Mouse (Mus musculus) T-cell, adult 2 months (primary cell): ENCODE measurements around the gene Ccnjl.
A peak's percentile ranks its signal among the peaks of the same experiment; 100 is the strongest.

Experiments used
- DNase-seq: peaks from one replicate; pipeline ENCODE4 v3.0.0; 2022; ENCODE audit warnings: low spot score

Ccnjl gene

DNA sequence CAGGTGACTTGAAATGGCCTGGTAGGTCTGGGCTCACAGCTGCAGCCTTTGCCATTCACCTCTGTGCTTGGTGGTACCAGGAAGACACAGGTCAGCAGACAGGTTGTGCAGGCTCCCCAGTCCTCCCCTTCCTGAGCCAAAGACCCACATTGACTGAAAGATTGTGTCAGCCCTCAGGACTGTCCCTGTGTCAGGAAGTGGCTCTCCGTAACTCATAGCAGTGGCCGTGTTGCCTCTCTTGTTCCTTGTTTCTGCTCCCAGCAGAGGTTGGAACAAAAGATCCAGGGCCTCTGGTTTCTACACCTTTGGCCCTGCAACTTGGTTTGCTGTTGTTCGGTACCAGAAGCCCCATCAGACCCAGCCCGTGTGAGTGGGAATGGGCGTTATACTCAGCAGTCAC lies 40.6 kb downstream of the Ccnjl start:
- no peak for DNase-seq

DNA sequence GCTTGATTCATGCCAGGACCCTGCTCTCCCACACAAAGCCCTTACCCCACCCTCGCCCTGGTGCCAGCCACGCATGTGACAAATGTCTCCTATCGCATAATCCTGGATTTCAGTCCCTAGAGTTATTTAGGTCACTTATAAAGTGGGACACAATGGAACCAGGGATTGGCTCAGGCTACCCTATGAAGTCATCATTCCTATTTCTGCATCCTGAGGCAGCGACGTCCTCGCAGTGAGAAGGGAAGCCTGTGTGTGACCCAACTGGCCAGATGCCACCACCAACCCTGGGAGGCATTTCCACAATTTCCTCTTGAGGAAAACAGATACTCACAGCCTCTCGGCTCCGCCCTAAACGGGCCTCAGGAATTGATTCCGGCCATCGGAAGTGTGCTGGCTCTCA lies 41.0 kb downstream of the Ccnjl start:
- DNase-seq = no peak

DNA sequence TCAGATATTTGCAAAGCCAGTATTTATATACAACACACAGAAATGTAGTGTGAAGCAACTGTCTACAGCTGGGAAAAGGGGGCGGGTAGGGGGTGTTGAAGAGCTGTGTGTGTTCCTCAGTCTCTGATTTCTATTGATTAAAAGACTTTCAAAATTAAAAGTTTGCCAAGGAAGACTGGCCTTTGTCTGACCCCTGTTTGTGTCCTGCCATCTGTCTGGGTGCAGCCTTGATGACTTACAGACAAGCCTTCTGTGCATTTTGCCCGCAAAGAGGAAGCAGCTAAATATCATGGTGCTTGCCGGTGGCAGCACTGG lies 46.4 kb downstream of the Ccnjl start:
- DNase-seq = no peak

DNA sequence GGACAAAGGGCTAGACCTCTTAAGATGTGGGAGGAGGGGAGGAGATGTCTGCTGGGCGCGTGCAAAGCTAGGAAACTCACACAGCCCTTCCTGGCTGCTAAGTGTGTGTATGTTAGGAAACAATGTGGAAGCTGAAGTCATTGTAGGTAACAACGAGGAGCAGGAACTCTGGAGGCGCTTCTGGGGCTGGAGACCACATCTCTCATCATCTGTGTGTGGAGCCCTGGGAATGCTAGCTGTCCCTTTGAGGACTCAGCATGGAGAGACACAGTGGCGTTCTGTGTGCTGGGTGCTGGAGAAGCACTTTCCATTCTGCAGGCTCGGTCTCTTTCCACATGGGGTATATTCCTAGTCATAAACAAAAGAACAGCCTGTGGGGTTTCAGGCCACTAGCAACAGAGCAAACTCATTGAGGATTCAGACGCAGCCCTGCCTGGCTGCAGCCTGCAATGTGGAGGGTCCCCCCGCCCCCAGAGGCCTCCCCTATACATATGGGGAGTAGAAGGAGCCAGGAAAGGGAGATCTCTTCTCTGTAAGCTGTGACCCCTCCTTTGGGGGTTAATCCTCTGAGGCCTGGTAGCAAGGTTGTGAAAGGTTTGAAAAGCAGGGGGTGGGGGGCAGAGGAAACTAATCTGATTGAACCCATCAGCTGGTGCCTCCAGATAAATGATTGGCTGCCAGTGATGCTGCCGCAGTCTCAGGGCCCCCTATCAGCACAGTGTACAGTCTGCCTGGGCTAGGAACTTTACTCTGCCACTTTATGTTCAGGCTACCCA lies 47.0 kb downstream of the Ccnjl start:
- DNase-seq = no peak

DNA sequence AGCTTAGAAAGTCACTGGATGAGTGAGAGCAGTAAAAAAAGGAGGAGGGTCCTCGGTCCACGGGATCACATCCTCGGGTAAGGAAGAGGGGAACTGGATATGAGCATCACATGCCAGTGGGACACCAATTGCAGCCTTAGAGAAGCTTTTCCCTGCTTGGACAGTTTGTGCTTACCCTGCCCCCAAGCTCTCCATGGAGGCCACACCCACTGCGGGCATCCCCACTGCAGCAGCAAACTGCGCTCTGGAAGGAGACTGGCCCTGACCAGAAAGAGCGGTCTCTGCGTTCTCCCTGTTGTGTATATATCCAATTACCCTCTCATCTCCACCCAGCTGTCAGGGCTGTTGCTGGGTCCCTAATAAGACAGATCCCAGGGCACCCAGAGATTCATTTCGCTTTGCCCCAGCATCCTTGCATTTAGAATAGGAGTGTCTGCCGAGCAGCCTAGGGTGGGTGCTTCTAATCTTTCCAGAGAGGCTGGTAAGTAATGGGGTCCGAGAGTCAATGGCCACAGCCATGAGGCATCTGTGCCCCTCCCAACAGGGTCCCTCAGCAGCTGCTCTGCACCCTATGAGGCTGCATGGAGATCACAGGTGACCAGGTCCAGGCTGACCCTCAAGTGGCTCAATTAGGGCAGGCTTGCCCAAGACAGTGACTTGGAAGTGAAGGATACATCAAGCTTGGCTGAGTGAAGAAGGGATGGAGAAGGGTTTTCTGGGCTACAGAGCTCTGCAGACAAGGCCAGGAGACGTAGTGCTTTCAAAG lies 49.3 kb downstream of the Ccnjl start:
- DNase-seq = no peak

DNA sequence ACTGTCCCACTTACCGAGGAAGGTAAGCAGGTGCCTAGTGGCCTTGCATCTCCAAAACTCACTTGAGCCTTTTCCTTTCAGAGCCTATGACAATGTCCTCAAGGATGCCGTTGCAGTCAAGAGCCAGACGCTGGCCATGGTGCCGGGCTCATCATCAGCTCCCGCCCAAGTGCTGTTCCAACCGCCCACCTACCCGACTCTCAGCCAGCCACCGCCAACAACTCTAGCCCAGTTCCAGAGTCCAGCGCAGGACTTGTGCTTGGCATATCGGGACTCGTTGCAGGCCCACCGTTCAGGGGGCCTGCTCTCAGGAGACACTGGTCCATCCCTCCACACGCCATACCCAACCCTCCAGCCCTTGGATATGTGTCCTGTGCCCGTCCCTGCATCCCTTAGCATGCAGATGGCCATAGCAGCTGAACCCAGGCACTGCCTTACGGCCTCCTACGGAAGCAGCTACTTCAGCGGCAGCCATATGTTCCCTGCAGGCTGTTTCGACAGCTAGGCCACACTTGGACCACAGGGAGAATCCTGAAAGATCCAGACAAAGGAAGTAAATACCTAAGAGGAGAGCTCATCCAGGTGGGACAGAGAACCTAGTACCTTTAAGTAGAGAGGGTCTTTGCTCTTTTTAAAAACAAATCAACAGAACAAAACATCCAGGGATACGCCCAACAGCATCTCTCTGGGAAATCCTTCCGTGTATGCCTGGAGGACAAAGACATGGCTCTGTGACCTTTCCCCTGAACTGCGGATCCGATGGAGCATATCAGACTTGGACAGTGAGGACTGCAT lies 56.8 kb downstream of the Ccnjl start:
- no peak for DNase-seq

DNA sequence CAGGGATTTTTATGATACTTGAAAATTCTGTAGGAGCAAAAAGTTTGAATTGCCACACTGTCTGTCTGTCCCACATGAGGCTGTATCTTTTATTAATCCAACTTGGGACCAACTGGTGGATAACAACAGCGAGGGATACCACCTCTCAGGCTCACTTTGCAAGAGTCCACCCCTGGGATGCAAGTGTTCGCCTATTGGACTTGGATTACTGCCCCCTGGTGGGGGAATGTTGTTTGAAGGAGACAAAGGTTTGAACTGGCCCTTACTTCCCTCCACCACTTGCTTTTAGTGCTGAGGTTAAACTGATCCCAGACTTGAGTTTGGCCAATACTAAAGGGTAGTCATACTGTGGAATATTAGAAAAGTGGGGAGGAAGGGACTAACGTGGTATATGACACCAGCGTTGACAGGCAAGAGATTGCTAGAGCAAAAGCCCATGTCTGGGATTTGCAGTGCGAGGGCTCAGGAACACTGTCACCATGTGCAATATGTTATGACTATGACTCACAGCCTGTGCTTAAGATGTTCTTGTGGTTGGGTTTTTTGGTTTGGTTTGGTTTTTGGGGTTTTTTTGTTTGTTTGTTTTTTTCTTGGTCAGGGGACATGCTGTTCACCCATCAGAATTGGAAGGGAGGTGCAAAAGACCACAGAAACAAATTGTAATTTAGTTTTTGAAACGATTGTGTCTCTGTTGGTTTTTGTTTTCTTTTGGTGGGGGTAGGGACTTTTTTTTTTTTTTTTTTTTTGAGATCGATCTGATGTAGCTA lies 57.9 kb downstream of the Ccnjl start, which contains the start of gene 4933415A04Rik:
Gene 4933415A04Rik (plus strand): TSS at position 717 of the 767 bp plus-strand sequence.
- peak; percentile 35 for DNase-seq

DNA sequence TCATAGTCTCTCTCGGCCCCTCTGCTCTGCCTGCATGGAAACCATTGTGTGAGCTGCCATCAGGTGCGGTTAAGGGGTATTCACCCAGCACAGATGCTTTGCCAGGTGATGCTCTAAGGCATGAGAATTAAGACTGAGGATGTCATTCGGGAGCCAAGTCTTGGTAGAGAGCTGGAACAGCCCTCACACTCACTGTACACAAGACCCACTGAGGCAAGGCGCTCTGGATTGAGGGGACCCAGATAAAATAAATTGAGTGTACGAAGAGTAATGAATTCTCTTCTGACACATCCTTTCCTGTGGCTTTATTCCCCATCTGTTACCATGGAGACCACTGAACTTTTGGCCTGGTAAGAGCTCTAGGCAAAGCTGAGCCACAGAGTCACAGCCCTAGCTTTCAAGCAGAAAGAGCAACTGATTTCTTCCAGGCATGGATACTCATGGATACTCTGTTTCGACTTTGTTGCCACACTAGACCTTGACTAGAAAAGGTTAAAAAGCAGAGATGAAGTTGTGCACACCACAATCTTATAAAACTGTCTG lies 61.0 kb downstream of the Ccnjl start:
- DNase-seq = no peak

DNA sequence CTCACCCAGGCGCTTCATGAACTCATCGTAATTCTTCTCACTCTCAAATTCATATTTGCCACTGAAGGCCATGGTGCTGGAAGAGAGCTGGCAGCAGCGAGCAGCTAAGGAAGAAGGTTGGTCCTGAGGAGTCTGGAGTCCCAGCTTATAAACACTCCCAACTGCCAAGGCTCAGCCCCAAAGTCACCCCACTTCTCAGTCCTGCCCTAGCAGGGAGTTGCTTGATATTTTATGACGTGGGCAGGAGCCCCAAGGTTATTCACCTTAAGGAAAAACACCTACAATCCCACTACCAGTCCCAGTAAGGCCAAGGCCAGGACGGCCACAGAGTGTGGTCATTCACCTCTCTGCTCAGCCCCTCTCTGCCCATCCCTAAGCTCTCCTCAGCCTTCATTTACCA lies 72.9 kb downstream of the Ccnjl start, which contains the start of gene Fabp6:
Gene Fabp6 (minus strand): TSS at position 101 of the 400 bp plus-strand sequence.
- DNase-seq = no peak

DNA sequence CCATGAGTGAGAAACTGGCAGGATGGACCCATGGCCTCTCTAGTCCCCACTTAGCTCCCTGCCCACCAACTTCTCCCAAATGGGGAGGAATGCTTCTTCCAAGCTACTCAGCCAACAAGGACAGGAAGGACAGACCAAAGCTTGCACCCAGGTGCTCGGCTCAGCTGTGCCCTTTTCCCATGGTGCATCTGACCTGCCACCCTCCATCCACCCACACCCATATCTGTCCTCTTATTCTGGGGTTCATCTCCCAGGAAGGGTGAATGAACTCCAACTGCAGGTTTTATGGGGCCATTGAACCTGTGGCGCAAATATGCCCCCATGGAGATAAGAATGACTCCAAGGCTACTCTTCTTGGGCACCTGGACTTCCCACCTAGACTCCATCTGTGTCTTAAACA lies 75.6 kb downstream of the Ccnjl start:
- DNase-seq = no peak

DNA sequence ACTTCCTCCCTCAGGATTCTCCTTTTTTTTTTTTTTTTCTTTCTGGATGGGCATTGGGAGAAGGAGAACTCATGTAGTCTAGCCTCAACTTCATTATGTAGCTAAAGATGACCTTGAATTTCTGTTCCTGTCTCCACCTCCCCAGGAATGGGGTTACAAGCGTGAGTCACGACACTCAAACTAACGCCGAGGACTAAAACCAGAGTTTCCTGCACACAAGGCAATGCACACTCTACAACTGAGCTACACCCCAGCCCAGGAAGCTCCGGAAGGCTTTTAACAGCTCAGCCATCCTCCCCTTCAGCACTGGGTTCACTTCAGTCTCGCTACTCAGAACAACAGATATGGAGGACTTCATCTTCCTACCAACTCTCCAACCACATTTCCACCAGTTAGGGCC lies 76.3 kb downstream of the Ccnjl start:
- DNase-seq = no peak

DNA sequence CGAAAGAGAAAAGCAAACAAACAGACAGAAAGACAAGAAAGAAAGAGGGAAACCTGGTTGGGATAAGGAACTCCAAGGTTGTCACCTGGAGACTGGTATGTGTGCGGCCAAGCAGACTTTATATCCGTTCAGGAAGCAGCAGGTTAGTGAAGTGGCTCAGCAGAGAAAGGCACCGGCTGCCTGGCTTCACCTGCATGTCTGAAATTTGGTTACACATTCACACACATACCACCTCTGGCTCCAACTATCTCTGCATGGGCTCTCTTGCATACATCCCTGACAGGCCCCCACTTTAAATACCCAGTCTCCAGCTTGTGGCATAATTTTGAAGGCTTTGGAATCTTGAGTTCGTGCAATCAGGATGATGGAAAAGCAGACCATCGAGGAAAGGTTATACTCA lies 77.3 kb downstream of the Ccnjl start:
- DNase-seq = no peak

DNA sequence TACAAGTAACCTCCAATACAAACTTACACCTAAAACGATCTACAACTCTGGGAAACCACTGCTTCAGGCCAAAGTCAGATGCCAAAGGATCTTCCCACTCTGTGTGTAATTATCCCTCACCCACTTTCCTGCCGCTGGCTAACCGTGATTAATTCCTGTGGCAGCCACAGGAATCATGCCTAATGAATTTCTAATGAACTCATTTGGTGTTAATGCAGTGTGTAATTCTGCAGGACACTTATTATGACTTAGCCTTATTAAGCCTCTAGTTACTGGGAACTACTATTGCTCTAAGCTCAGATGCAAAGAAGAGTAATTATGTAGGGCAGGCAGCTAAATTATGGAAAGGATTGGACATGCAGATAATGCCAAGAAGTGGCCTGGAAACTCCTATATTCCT lies 79.9 kb downstream of the Ccnjl start:
- DNase-seq = no peak

DNA sequence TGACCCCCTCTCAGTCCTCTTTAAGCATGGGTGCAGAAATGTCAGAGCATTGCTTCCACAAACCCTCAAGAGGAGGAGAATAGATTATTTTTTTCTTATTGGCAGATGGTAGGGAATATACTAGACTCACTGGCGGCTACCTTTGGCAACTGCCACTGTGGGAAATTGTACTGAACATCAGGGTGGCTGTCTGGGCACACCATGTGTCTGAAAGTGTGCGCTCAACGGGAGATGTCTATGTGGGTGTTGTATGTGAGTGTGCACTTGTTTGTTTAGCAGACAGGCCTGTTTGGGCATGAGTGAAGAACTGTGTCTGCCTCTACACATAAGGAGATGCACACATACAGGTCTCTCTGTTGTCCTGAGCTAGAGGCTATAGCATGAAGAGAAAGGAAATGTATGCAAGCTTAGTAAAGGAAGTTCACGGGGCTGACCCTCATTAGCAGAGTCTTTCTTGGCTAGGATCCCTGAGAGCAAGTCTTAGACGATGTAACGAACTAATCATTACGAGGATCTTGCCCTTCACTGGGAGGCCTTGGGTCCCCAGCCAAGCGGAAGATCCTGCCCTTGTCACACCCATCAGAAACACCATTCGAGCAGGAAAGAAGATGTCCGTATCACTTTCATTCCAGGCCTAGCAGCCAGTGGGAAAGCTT lies 81.5 kb downstream of the Ccnjl start:
- no peak for DNase-seq

DNA sequence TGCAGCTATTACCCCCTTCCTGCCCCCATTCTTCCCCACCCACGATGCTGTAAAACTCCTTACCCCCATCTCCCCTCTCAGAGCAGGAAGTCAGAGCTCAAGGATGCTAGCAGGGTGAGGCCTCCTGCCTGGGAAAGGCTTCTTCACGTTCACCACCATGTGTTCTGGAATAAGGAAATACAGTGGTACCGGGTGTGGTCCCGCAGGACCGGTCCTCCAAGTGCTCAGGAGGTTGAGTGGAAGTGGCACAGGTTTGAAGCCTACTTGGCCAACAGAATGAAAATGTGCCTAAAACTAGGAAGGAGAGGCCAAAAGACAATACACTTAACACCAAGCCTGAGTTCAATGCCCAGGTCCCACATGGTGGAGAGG lies 82.1 kb downstream of the Ccnjl start:
- DNase-seq = no peak

DNA sequence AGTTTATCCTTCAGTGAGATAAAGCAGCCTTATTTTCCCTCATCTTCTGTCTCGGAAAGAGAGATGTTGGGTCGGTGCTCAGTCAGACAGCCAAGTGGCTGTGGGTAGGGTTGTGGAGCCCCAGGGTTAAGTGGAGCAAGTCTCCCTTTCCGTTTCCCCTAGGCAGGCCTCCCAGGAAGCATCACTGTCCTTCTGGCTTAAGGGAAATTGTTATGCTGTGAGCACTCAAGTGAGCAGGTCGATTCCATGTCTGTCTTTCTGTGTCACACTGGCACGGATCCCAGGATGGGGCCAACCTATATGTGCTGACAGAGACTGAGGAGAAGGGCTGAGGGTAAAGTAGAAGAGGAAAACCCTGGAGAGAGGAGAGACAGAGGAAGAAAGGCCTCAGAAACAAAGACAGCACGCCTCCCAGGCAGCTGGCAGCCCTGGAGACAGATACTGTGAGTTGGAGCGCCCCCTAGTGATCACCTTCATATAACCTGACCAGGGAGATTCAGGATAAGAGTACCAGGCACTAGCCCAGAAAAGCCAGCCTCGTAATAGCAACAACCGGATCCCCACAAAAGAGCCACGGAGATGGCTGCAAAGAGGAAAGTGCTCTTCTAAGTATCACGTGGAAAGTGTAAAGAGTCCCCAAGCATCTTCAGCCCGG lies 84.4 kb downstream of the Ccnjl start:
- DNase-seq = peak; percentile 38

DNA sequence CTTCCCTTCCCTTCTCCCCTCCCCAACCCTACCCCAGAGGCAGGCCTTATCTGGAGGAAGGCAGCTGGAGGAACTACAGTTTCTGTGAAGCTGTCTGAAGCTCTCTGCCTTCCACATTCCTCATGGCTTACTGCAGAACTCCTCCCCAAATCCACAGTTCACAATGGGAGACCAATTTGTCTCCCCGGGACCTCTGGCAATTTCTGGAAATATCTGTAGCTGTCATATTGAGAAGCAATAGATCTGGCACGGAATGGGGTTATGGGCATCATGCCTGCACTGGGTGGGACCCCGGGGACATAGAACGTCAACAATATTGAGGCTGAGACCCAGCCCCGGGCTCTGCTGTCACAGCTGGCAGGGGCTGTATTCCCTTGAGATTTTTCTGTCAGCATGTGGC lies 89.3 kb downstream of the Ccnjl start:
- no peak for DNase-seq

DNA sequence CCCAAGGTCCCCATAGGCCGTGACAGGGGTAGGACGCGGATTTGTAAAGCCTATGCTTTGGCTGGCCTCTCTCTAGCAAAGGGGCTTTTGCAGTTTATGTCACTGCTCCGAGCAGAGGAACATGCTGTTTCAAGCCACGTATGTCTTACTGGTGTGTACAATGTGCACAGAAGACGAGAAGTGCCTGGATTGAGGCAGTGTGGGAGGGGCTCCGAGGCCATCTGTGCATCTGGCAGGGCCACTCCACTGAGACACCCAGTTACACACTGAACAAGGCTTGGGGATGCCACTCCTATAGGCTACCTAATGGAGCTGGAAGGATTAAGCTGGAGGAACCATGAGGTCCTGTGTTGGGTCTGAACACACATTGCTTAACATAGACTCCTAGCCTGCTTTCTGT lies 89.8 kb downstream of the Ccnjl start:
- no peak for DNase-seq

DNA sequence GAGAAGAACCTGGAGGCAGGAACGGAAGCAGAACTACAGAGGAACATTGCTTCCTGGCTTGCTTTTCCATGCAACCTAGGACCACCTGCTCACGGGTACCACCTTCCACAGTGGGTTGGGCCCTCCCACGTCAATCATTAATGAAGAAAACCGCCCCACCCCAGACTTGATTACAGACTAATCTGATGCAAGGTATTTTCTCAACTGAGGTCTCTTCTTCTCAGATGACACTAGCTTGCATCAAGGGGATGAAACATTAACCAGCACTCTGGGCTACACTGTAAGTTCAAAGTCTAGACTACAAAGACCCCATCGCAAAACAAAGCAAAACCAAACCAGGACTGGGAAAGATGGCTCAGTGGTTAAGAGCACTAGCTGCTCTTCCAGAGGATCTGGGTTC lies 93.2 kb downstream of the Ccnjl start:
- DNase-seq = no peak

DNA sequence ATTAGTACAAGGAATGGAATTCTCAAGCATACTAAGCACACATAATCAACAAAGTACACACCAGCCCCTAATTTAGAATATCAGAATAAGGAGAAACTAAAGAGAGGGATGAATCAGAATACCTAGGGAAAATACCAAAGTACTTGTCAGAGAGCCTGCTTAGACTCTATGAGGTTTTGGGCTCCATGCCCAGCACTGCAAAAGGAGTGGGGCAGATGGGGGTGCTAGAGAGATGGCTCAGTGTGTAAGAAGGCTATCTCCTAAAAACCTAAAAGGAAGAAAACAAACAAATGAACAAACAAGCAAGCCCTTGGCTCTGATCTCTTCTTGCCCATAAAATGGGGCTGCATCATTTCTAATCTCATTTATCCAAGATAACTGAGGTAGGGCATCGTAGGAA lies 95.8 kb downstream of the Ccnjl start:
- no peak for DNase-seq
